Mouse (Mus musculus): Measurements from ENCODE around the gene B4gat1. TPM values are rescaled to one million over a fixed set of nuclear protein-coding genes. Genes with fewer than 3 reads are reported as not detected.
"Not testable (repeated sequence)": the region's sequence is repeated elsewhere in the genome, so short reads cannot be mapped to it uniquely, and the experiment has no call there.

Gene B4gat1
- polyA plus RNA-seq, 1 experiment from 2014 or later: 35.4 TPM

- Histone ChIP-seq H3K4me3 (ENCODE audit: low read depth, low read length) (no peak overlapping the region), H3K27ac (ENCODE audit: low read depth, low read length) (no peak overlapping the region), H3K4me2 (replicated peaks; ENCODE audit: low read depth, low read length) (no peak overlapping the region), H3K4me1 (replicated peaks; ENCODE audit: control insufficient read depth, insufficient read depth, low read length) (0 out of 2 replicates have a peak, but pooled peaks cover 3% of the 10 kb centered on the region), H3K36me3 (ENCODE audit: control insufficient read depth, insufficient read depth, low read length) (no peaks in the 10 kb centered on the region), H3K27me3 (ENCODE audit: control insufficient read depth, insufficient read depth, low read length) (peaks cover 2% of the 10 kb centered on the region; the same call in 1 of the 2 replicates), H3K9me3 (ENCODE audit: control insufficient read depth, low read length) (no peaks in the 10 kb centered on the region), H3K9ac (ENCODE audit: low read depth, low read length) (no peak overlapping the region)
- DNase-seq (ENCODE audit: low spot score) (no peak), ATAC-seq (ENCODE audit: low FRiP score) (no peak)
- WGBS: 72% methylated on average over 6 of the region's 6 CpGs
These were observed 39.0 kb upstream of the B4gat1 start for GRCm38 (mm10) chr19:4999445-5000140.

GRCm38 (mm10) chr19:5001666-5002406, 36.8 kb upstream of the B4gat1 start:
- WGBS: under 1% methylated on average over 39 of the region's 39 CpGs
- ATAC-seq (ENCODE audit: low FRiP score): peak; percentile 98
- Histone ChIP-seq H3K9me3 (ENCODE audit: control insufficient read depth, low read length) (no peaks in the 10 kb centered on the region), H3K27ac (ENCODE audit: low read depth, low read length) (peak overlapping the region; percentile 66), H3K9ac (ENCODE audit: low read depth, low read length) (peak overlapping the region; percentile 32), H3K36me3 (ENCODE audit: control insufficient read depth, insufficient read depth, low read length) (no peaks in the 10 kb centered on the region), H3K4me2 (replicated peaks; ENCODE audit: low read depth, low read length) (peak overlapping the region; percentile 58), H3K27me3 (ENCODE audit: control insufficient read depth, insufficient read depth, low read length) (peaks cover 2% of the 10 kb centered on the region; the same call in 1 of the 2 replicates), H3K4me3 (ENCODE audit: low read depth, low read length) (peak overlapping the region; percentile 25), H3K4me1 (replicated peaks; ENCODE audit: control insufficient read depth, insufficient read depth, low read length) (0 out of 2 replicates have a peak, but pooled peaks cover 3% of the 10 kb centered on the region)
- DNase-seq (ENCODE audit: low spot score): peak; percentile 91

DNA sequence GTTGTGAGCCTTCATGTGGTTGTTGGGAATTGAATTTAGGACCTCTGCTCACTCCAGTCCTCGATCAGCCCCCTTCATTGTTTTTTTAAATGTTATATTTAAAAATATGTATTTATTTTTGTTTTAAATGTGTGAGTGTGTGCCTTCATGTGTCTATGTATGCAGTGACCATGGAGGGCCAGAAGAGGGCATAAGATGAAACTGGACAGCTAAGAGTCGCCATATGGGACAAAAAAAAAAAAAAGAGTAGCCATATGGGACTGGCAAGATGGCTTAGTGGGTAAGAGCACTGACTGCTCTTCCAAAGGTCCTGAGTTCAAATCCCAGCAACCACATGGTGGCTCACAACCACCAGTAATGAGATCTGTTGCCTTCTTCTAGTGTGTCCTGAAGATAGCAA, 35.0 kb upstream of the B4gat1 start:
- DNase-seq (ENCODE audit: low spot score); H3K36me3 ChIP-seq (ENCODE audit: control insufficient read depth, insufficient read depth, low read length); H3K4me2 ChIP-seq (replicated peaks; ENCODE audit: low read depth, low read length); H3K9me3 ChIP-seq (ENCODE audit: control insufficient read depth, low read length); H3K9ac ChIP-seq (ENCODE audit: low read depth, low read length); H3K4me1 ChIP-seq (replicated peaks; ENCODE audit: control insufficient read depth, insufficient read depth, low read length); H3K27me3 ChIP-seq (ENCODE audit: control insufficient read depth, insufficient read depth, low read length); ATAC-seq (ENCODE audit: low FRiP score); H3K27ac ChIP-seq (ENCODE audit: low read depth, low read length); H3K4me3 ChIP-seq (ENCODE audit: low read depth, low read length): not testable (repeated sequence)
- 59% methylated on average over 2 of the region's 2 CpGs for WGBS

DNA sequence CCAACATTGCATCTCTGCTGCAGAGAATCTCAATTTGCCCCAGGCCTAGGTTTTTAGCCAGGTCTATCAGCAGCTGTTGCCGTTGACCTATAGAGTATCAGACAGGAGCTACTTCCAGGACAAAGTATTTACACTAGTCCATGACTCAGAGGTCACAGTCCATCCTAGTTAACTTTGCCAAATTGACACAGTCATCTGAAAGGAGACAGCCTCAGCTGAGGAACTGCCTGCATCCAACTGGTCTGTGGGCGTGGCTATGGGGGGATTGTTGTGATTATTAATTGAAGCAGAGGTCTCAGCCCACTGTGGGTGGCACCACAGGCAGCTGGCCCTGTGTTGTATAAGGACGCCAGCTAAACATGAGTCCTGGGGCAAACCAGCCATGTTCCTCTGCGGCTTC, 33.7 kb upstream of the B4gat1 start:
- H3K27me3 ChIP-seq (ENCODE audit: control insufficient read depth, insufficient read depth, low read length): 0 out of 2 replicates have a peak, but pooled peaks cover under 1% of the 10 kb centered on the region
- no peaks in the 10 kb centered on the region for H3K36me3 ChIP-seq (ENCODE audit: control insufficient read depth, insufficient read depth, low read length)
- H3K27ac ChIP-seq (ENCODE audit: low read depth, low read length): no peak overlapping the region
- no peak for DNase-seq (ENCODE audit: low spot score)
- ATAC-seq (ENCODE audit: low FRiP score): no peak
- H3K4me3 ChIP-seq (ENCODE audit: low read depth, low read length): no peak overlapping the region
- H3K4me1 ChIP-seq (replicated peaks; ENCODE audit: control insufficient read depth, insufficient read depth, low read length): 0 out of 2 replicates have a peak, but pooled peaks cover 3% of the 10 kb centered on the region
- H3K9ac ChIP-seq (ENCODE audit: low read depth, low read length): no peak overlapping the region
- H3K9me3 ChIP-seq (ENCODE audit: control insufficient read depth, low read length): no peaks in the 10 kb centered on the region
- WGBS: 80% methylated on average over 4 of the region's 4 CpGs
- H3K4me2 ChIP-seq (replicated peaks; ENCODE audit: low read depth, low read length): no peak overlapping the region

GRCm38 (mm10) chr19:5013138-5013537, 25.5 kb upstream of the B4gat1 start:
- Histone ChIP-seq H3K4me2 (replicated peaks; ENCODE audit: low read depth, low read length) (no peak overlapping the region), H3K4me1 (replicated peaks; ENCODE audit: control insufficient read depth, insufficient read depth, low read length) (no peaks in the 10 kb centered on the region), H3K9me3 (ENCODE audit: control insufficient read depth, low read length) (no peaks in the 10 kb centered on the region), H3K9ac (ENCODE audit: low read depth, low read length) (no peak overlapping the region), H3K27me3 (ENCODE audit: control insufficient read depth, insufficient read depth, low read length) (no peaks in the 10 kb centered on the region), H3K27ac (ENCODE audit: low read depth, low read length) (no peak overlapping the region), H3K36me3 (ENCODE audit: control insufficient read depth, insufficient read depth, low read length) (no peaks in the 10 kb centered on the region), H3K4me3 (ENCODE audit: low read depth, low read length) (no peak overlapping the region)
- WGBS: 81% methylated on average over 8 of the region's 8 CpGs
- DNase-seq (ENCODE audit: low spot score) (no peak), ATAC-seq (ENCODE audit: low FRiP score) (no peak)

DNA sequence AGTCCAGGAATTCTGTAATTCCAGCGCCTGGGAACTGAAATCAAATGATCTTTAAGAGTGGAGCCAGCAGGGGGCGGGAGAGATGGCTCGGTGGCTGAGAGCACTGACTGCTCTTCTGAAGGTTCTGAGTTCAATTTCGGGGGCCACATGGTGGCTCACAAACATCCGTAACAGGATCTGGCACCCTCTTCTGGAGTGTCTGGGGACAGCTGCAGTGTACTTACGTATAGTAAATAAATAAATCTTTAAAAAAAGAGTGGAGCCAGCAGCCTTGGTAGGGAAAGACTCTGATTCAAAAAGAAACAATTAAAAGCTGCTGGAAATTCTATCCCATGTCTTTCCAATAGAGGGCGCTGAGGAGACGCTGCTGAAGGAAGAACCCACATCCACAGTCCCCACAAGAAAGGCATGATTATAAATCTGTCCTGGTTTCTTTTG, 23.6 kb upstream of the B4gat1 start:
- Histone ChIP-seq H3K9ac (ENCODE audit: low read depth, low read length) (no peak overlapping the region), H3K27me3 (ENCODE audit: control insufficient read depth, insufficient read depth, low read length) (no peaks in the 10 kb centered on the region), H3K4me3 (ENCODE audit: low read depth, low read length) (no peak overlapping the region), H3K27ac (ENCODE audit: low read depth, low read length) (no peak overlapping the region), H3K36me3 (ENCODE audit: control insufficient read depth, insufficient read depth, low read length) (no peaks in the 10 kb centered on the region), H3K4me1 (replicated peaks; ENCODE audit: control insufficient read depth, insufficient read depth, low read length) (no peaks in the 10 kb centered on the region), H3K4me2 (replicated peaks; ENCODE audit: low read depth, low read length) (no peak overlapping the region), H3K9me3 (ENCODE audit: control insufficient read depth, low read length) (no peaks in the 10 kb centered on the region)
- 21% methylated on average over 8 of the region's 8 CpGs for WGBS
- ATAC-seq (ENCODE audit: low FRiP score) (no peak), DNase-seq (ENCODE audit: low spot score) (peak; percentile 58)

GRCm38 (mm10) chr19:5016221-5016742, 22.3 kb upstream of the B4gat1 start:
- Histone ChIP-seq H3K9me3 (ENCODE audit: control insufficient read depth, low read length) (no peaks in the 10 kb centered on the region), H3K4me1 (replicated peaks; ENCODE audit: control insufficient read depth, insufficient read depth, low read length) (no peaks in the 10 kb centered on the region), H3K4me2 (replicated peaks; ENCODE audit: low read depth, low read length) (no peak overlapping the region), H3K27ac (ENCODE audit: low read depth, low read length) (no peak overlapping the region), H3K4me3 (ENCODE audit: low read depth, low read length) (no peak overlapping the region), H3K9ac (ENCODE audit: low read depth, low read length) (no peak overlapping the region), H3K27me3 (ENCODE audit: control insufficient read depth, insufficient read depth, low read length) (no peaks in the 10 kb centered on the region), H3K36me3 (ENCODE audit: control insufficient read depth, insufficient read depth, low read length) (no peaks in the 10 kb centered on the region)
- DNase-seq (ENCODE audit: low spot score) (peak; percentile 27), ATAC-seq (ENCODE audit: low FRiP score) (no peak)
- 45% methylated on average over 10 of the region's 10 CpGs for WGBS

DNA sequence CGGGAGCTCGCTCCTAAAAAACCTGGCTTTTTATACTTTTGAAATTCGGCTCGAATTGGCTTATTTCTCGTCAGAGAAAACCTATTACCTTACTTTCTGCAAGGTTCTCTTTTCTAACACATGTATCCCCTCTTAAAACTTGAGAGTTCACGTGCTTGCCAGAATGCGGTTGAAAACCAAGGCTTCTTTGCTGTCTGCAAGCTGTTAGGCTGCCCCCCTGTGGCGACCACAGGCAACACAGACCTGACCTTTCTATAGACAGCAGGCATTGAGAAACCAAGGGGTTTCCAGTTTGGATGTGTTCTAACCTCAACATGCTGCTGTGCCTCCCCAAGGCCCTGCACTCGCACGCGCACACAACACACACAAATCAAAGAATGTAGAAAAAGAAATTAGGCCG, 21.8 kb upstream of the B4gat1 start:
- WGBS: 21% methylated on average over 12 of the region's 12 CpGs
- no peaks in the 10 kb centered on the region for H3K4me1 ChIP-seq (replicated peaks; ENCODE audit: control insufficient read depth, insufficient read depth, low read length)
- DNase-seq (ENCODE audit: low spot score) (peak; percentile 84), ATAC-seq (ENCODE audit: low FRiP score) (no peak)
- no peak overlapping the region for H3K4me3 ChIP-seq (ENCODE audit: low read depth, low read length)
- no peak overlapping the region for H3K4me2 ChIP-seq (replicated peaks; ENCODE audit: low read depth, low read length)
- no peaks in the 10 kb centered on the region for H3K27me3 ChIP-seq (ENCODE audit: control insufficient read depth, insufficient read depth, low read length)
- H3K9ac ChIP-seq (ENCODE audit: low read depth, low read length): no peak overlapping the region
- H3K36me3 ChIP-seq (ENCODE audit: control insufficient read depth, insufficient read depth, low read length): no peaks in the 10 kb centered on the region
- H3K27ac ChIP-seq (ENCODE audit: low read depth, low read length): no peak overlapping the region
- H3K9me3 ChIP-seq (ENCODE audit: control insufficient read depth, low read length): no peaks in the 10 kb centered on the region
